Mouse (Mus musculus): ENCODE measurements around the gene Gper1.

The Gper1 gene

GRCm38 (mm10) chr5:139411665-139412314, 11.2 kb upstream of the Gper1 start:
- DNase-seq: peak in 1 of 2 experiments; percentile 58

- DNase-seq: no peak
Observed at GRCm38 (mm10) chr5:139413545-139413944, 9.4 kb upstream of the Gper1 start.

GRCm38 (mm10) chr5:139415001-139415400, 8.0 kb upstream of the Gper1 start:
- DNase-seq: no peak

GRCm38 (mm10) chr5:139416942-139417341, 6.0 kb upstream of the Gper1 start:
- DNase-seq: peak; percentile 60 to 77

- no peak for DNase-seq
Observed at GRCm38 (mm10) chr5:139417480-139417879, 5.5 kb upstream of the Gper1 start.

- DNase-seq: no peak
Observed at GRCm38 (mm10) chr5:139418110-139418509, 4.8 kb upstream of the Gper1 start.

- peak; percentile 64 to 74 for DNase-seq
Observed at GRCm38 (mm10) chr5:139418633-139419032, 4.3 kb upstream of the Gper1 start.

- no peak for DNase-seq
Observed at GRCm38 (mm10) chr5:139425198-139425597, 2.2 kb downstream of the Gper1 start.

- DNase-seq: no peak
Observed at GRCm38 (mm10) chr5:139427001-139427400, 4.0 kb downstream of the Gper1 start.

- DNase-seq: peak; percentile 84 to 89
Observed at GRCm38 (mm10) chr5:139427989-139428388, 5.0 kb downstream of the Gper1 start.

- peak; percentile 50 to 65 for DNase-seq
Observed at GRCm38 (mm10) chr5:139429818-139430341, 6.9 kb downstream of the Gper1 start.

- no peak for DNase-seq
Observed at GRCm38 (mm10) chr5:139432333-139432732, 9.4 kb downstream of the Gper1 start.

GRCm38 (mm10) chr5:139432747-139433508, 10.0 kb downstream of the Gper1 start:
- no peak for DNase-seq

GRCm38 (mm10) chr5:139433842-139434568, 11.1 kb downstream of the Gper1 start:
- no peak for DNase-seq

- peak; percentile 60 to 67 for DNase-seq
Observed at GRCm38 (mm10) chr5:139434940-139435339, 12.0 kb downstream of the Gper1 start.

GRCm38 (mm10) chr5:139437769-139438168, 14.8 kb downstream of the Gper1 start:
- DNase-seq: no peak

- DNase-seq: peak in 1 of 2 experiments; percentile 56
Observed at GRCm38 (mm10) chr5:139438440-139438839, 15.5 kb downstream of the Gper1 start.

GRCm38 (mm10) chr5:139440451-139440850, 17.5 kb downstream of the Gper1 start:
- peak; percentile 74 to 81 for DNase-seq

- peak; percentile 63 to 65 for DNase-seq
Observed at GRCm38 (mm10) chr5:139440926-139441725, 18.2 kb downstream of the Gper1 start.

GRCm38 (mm10) chr5:139441726-139442018, 18.7 kb downstream of the Gper1 start:
- no peak for DNase-seq

- DNase-seq: peak; percentile 45 to 65
Observed at GRCm38 (mm10) chr5:139442428-139442827, 19.5 kb downstream of the Gper1 start.

GRCm38 (mm10) chr5:139442962-139443361, 20.0 kb downstream of the Gper1 start:
- no peak for DNase-seq

- DNase-seq: peak; percentile 61 to 63
Observed at GRCm38 (mm10) chr5:139445258-139445657, 22.3 kb downstream of the Gper1 start.

All from cerebellum, postnatal 10 days (tissue).